20 mouse cellular contexts compared by ENCODE assay signal in the genomic region with DNA sequence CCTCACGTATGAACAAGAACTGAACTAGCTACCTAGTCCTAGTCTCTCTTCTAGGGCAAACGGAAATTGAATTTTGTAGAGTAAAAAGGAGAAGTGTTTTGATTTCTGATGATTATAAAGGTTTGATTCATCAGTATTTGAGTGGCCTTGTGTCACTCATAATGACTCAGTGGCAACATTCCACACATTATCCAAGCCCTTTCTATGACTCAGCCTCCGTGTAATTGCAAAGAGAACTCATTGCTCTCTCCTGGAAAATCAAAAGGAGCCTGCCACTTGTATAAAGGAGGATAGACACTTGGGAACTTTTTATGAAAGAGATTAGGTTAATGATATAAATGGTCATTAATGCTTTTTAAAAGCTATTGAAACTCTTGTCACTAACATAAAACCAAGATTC.
"Had no signal": no experiment of that assay in that cellular context is flagged by ENCODE, and none has a peak within 500 bp of the region (broad histone marks: within the 10 kb centered on the region; RNA-seq: fewer than 3 reads in every experiment).

No protein-coding gene starts in this region.

- H3K27me3 ChIP-seq: limb, embryonic 12.5 days; limb, embryonic 15.5 days; midbrain, embryonic 12.5 days; midbrain, embryonic 15.5 days; neural tube, embryonic 12.5 days; neural tube, embryonic 15.5 days; stomach, embryonic 15.5 days had no signal

- H3K4me2 ChIP-seq: limb, embryonic 12.5 days; limb, embryonic 15.5 days; liver, embryonic 11.5 days; lung, embryonic 14.5 days; midbrain, embryonic 12.5 days; midbrain, embryonic 15.5 days; neural tube, embryonic 12.5 days; neural tube, embryonic 15.5 days; stomach, embryonic 15.5 days had no signal

- DNase-seq: kidney, postnatal 14 days; kidney, postnatal 4 days; left cerebral cortex, postnatal 4 days; liver, postnatal 0 days; lung, embryonic 14.5 days; right cerebral cortex, adult 18-20 months; right cerebral cortex, postnatal 14 days; spleen, adult 18-20 months; thymus, postnatal 4 days had no signal

- H3K36me3 ChIP-seq: limb, embryonic 12.5 days; limb, embryonic 15.5 days; midbrain, embryonic 12.5 days; midbrain, embryonic 15.5 days; neural tube, embryonic 12.5 days; neural tube, embryonic 15.5 days; stomach, embryonic 15.5 days had no signal

- H3K9me3 ChIP-seq: limb, embryonic 12.5 days; limb, embryonic 15.5 days; midbrain, embryonic 12.5 days; midbrain, embryonic 15.5 days; neural tube, embryonic 12.5 days; neural tube, embryonic 15.5 days; stomach, embryonic 15.5 days had no signal

- ATAC-seq: liver, postnatal 0 days; lung, postnatal 0 days; midbrain, embryonic 15.5 days had no signal

- H3K4me3 ChIP-seq: limb, embryonic 12.5 days; limb, embryonic 15.5 days; midbrain, embryonic 12.5 days; midbrain, embryonic 15.5 days; neural tube, embryonic 12.5 days; neural tube, embryonic 15.5 days; stomach, embryonic 15.5 days had no signal

- H3K4me1 ChIP-seq: limb, embryonic 12.5 days; limb, embryonic 15.5 days; midbrain, embryonic 15.5 days; neural tube, embryonic 12.5 days; neural tube, embryonic 15.5 days; stomach, embryonic 15.5 days had no signal

- H3K27ac ChIP-seq: limb, embryonic 12.5 days; limb, embryonic 15.5 days; liver, embryonic 14.5 days; macrophage; midbrain, embryonic 12.5 days; midbrain, embryonic 15.5 days; neural tube, embryonic 12.5 days; neural tube, embryonic 15.5 days; stomach, embryonic 15.5 days had no signal

- H3K9ac ChIP-seq: limb, embryonic 12.5 days; limb, embryonic 15.5 days; liver, embryonic 14.5 days; liver, postnatal 0 days; lung, embryonic 14.5 days; midbrain, embryonic 12.5 days; midbrain, embryonic 15.5 days; neural tube, embryonic 12.5 days; neural tube, embryonic 15.5 days; stomach, embryonic 15.5 days had no signal
